Mouse (Mus musculus) urinary bladder, postnatal 4 days (tissue): ENCODE measurements around the gene Gast.
A peak's percentile ranks its signal among the peaks of the same experiment; 100 is the strongest.
"Not testable (repeated sequence)": the region's sequence is repeated elsewhere in the genome, so short reads cannot be mapped to it uniquely, and the experiment has no call there.

Experiments
- DNase-seq, 2 experiments: peaks; one replicate each; pipeline ENCODE4 v3.0.0; 2021 to 2022; ENCODE audit warnings: low spot score in 2 of 2

Gene Gast

DNA sequence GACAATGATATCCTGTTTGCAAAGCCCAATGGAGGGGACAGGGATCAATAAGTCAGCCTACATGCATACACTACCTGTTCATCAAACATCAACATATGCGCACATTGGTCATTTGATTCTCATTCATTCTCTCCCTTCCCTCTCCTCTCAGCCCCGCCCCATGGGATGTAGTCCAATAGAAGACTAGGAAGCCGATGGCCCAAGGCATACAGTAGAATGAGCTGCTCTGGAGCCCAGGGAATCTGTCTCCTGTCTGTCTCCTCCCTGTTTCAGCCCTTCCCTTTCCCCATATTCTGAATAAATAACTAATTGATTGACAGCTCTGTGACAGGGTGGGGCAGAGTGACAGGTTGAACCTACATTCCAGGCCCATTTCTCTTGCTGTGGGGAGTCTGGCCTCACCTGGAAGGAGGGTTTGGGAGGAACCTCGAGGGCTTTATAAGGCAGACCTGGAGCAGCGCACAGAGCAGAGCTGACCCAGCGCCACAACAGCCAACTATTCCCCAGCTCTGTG lies at the start of gene Gast:
Gene Gast (plus strand): TSS at position 464 of the 514 bp plus-strand sequence.
- DNase-seq: no peak

DNA sequence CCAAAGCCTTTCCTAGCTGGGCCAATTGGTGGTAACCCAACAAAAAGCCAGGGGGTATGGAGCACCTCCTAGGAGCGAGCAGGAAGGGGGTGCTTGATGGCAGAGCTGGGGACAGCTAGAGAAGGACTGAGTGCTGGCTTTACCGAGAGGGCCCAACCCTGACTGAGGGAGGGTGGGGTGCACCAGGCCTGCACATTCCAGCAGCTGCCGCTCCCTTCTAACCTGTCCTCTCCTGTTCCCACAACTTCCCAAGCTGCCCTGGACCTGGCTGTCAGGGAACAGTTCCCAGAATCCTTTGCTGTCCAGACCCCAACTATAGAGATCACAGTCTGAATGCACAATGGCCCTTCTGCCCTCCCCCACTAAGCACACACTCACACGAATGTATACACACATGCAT lies 49.2 kb upstream of the Gast start:
- no peak for DNase-seq

DNA sequence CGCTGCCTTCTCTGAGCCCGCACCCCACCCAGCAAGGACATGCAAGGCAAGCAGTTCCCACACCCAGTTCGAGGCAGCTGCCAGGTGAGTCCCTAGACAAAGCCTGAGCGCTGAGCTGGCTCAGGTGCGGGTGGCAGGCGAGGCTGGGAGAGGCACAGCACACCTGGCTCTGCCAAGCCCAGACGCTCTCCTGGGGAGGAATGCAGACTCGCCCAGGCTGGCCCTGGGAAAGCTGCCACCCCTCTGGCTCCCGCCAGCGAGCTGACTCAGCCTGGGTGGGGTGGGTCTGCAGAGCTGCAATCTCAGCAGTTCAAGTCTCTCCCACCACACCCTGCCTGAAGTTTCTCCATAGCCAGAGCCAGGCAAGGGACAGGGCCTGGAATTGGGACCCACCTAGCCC lies 47.2 kb upstream of the Gast start:
- peak; percentile 75 to 78 for DNase-seq

DNA sequence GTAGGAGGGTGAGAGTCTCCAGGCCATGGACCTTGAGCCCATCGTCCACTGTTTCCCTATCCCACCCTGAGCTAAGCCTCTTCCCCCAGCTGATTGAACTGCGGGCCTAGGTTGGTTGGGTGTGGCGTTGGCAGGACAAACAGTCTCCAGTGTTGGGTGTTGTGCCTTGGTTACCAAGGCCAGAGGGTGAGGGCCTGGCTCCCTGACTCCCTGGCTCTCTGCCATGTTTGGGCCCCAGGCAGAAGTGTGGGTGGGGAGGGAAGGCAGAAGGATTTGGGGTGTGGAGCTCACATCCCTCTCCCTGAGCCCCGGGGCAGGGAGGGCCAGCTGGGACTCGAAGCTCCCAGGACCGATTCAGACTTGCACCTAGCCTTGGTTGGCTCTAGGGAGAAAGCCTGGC lies 45.3 kb upstream of the Gast start:
- peak; percentile 70 to 71 for DNase-seq

DNA sequence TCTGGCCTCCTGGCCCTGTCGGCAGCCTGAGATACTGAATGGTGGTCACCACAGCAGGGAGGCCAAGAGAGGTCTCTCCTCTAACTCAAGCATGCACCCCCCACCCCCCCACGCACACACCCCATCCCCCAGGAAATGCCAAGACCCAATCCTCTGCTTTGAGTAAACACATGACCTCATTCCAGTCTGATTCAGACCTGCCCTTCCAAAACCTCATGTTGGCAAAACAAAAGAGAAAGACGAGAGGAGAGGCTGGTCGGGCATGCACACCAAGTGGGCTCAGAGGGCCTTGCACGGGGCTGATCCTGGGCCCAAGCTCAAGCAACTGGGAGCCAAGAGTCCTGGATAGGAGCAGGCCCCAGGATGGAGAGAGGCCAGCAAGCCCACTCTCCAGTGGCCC lies 44.0 kb upstream of the Gast start:
- no peak for DNase-seq

DNA sequence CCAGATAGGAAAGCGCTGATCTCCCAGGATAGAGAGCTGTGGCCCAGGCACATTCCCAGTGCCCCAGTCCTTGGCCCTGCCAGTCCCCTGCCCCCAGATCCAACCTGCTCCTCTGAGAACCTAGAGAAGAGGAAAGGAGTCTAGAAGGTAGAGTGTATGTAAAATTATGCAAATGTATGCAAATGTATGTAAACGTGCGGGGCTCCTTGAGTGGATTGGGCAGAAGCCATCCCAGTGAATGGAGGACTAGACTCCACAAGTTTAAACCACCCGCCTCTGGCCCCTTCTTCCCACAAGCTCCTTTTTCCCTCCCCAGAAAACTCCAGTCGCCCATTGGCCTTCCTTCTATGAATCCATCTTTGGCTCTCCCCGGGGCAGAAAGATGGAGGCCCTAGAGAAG lies 41.3 kb upstream of the Gast start:
- DNase-seq: no peak

DNA sequence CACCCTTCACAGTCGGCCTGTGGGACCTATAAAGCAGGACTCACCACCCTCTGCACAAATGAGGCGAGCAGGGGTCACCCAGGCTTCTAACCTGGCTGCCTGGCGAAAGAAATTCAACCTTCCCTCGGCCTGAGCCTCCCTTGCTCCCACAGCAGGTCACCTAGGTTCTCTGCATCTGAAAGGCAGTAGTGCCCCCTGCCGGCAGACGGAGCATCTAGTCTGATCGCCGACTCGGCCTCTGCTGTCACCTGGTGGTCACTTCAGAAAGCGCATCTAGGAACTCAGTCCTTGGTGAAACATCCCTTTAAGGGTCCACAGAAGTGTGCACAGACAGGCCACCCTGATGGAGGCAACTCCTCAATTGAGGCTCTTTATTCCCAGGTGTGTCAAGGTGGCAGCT lies 38.9 kb upstream of the Gast start:
- peak; percentile 63 to 87 for DNase-seq

DNA sequence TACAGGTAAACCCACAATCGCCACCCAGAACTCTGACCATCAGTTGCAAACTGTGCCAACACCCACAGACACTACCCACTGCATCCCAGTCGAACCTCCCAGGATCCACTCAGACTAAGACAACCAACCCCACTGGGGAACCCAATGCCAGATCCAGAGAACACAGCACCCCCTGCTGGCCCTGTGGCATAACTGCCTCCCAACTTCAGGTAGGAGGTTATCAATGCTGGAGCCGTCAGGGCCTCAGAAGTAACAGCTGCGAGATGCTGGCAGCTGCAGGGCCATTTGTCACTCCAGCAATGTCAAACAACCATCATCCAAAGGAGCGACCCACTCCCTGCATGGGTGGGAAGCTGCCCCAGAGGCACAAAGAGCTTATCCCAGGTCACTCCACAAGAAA lies 36.4 kb upstream of the Gast start:
- no peak for DNase-seq

DNA sequence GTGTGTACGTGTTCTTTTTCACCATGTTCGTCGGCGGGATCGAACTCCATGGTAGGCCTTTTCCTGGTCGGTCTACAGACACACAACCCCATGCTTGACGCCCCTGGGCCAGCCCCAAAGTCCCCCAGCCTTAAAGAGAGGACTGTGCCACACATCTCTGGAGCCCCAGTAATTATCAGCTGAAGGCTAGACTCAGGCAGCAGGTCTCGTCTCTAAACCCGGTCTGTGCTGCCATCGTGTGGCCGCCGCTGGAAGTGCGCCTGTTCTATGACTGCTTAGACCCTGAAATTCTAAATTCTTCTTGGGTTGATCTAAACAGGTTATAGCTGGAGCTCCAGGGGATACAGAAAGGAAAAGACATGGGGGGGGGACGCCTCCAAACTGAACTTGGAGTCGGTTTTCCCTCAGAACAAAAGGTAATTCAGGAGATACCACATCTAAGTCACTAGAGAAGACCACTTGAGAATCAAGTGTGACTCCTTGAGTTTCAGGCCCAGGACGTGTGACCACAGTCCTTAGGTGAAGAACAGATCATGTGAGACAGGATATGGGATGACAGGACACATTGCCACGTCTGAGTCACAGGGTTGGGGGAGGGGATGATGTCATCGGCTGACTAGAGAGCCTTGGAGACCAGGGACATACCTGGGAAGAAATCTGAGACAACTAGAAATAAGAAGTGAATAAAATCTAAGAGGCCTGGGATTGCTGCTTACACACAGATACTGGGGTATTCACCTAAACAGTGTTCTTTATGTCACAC lies 35.8 kb upstream of the Gast start:
- DNase-seq: peak; percentile 59 to 85

DNA sequence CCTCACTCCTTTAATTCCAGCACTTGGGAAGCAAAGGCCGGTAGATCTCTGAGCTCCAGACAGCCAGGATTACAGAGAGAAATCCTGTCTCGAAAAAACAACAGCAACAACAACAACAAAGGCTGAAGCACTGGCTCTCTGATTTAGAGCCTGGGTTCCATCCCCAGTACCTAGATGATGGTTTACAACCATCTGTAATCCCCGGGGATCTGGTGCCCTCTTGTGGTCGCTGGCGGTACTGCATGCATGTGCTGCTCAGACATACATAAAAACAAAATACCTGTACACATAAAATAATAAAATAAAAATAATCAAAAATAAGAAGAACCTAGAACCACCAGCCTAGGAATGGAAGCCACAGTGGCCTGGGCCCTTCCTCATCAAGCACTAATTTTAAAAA lies 33.9 kb upstream of the Gast start:
- no peak for DNase-seq

DNA sequence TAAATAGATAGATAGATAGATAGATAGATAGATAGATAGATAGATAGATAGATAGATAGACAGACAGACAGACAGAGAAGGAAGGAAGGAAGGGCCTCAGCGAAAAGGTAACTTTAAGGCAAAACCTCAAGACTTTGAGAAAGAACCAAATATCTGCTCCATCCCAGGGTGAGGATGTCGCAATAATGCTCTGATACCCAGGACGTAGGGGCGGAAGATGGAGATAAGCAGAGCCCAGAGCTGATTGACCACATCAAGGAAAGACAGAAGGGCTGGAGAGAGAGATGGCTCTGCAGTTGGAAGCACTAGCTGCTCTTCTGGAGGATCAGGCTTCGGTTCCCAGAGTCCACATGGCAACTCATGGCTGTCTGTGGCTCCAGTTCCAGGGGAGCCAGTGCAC lies 32.9 kb upstream of the Gast start:
- no peak for DNase-seq

DNA sequence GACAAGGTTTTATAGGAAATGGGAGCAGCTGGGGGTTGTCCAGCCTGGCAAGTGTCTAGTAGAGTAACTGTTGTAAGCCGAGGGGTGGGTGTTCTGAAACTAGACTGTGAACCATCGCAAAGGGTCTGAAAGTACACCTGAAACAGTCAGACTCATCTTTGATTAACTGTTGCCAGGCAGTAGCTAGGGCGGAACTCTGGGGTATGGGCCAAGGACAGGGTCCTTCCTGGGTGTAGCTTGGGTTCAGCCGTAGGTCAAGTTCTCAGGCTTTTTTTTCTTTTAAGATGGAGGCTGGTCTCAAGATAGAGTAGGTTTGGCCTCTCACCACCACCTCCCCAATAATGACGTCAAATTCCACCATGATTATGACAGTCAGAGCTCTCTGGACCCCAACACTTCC lies 26.3 kb upstream of the Gast start:
- no peak for DNase-seq

DNA sequence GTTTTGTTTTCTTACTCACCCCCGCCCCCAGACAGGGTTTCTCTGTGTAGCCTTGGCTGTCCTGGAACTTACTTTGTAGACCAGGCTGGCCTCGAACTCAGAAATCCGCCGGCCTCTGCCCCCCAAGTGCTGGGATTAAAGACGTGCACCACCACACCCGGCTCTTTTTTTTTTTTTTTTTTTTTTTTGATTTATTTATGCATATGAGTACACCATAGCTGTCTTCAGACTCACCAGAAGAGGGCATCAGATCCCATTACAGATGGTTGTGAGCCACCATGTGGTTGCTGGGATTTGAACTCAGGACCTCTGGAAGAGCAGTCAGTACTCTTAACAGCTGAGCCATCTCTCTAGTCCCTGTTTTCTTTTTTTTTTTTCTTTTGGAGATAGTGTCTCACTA lies 25.5 kb upstream of the Gast start:
- DNase-seq: not testable (repeated sequence)

DNA sequence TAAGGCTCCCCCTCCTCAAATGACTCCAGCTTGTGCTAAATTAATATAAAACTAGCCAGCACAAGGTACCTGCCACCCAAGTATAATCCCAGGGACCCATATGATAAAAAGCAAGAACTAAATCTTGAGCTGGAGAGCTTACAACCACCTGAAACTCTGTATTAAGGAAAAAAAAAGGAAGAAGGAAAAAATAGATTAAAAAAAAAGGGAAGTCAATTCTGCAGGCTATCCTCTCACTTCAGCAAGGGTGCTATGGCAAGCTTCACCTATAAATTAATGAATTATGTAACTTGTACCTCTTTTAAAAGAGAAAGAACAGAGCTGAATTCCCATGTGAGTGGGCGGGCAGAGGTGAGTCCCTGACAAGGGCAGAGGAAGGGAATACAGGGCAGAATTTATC lies 22.6 kb upstream of the Gast start:
- no peak for DNase-seq

DNA sequence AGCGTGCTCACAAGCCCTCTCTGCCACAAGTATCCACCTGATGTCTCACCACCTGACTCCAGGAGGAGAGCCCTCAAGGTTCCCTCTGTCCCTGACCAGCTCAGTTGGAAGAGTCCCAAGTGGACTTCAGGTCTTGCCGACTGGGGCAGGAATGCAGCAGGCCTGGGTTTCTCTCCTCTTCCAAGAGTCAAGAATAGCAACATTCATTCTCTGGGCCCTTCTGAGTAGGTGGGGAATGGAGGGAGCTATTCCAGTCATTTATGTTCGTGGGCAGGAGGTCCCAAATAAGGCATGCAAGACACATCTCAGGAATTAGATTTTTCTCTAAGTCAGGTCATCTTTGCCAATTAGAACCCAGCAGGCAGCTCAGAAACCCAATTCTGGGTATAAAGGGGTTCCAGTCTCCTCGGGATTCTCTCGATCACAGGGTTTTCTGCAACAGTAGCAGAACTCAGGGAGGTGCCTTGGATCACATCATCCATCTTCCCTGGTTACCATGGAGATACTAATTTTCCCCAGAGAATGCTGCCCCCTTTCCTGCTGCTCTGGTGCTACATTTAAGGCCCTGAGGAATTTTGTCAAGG lies 22.0 kb upstream of the Gast start:
- DNase-seq: no peak

DNA sequence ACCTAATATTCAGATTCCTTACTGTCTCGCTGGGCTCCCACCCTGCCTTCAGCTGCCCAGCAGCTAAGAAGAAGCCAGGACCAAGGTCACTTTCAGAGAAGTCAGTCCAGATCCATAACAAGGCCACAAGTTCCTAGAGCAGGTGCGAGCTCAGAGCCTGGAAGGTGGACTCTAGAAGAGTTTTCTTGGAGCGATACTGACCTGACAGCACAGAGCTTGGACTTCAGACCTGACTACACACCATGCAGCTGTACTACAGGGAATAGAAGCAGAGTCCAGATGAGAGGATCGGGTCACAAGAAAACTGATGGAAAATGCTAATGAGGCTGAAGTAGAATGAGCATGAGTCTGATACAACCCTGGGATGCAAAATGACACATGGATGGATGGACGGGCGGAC lies 20.8 kb upstream of the Gast start:
- DNase-seq: no peak

DNA sequence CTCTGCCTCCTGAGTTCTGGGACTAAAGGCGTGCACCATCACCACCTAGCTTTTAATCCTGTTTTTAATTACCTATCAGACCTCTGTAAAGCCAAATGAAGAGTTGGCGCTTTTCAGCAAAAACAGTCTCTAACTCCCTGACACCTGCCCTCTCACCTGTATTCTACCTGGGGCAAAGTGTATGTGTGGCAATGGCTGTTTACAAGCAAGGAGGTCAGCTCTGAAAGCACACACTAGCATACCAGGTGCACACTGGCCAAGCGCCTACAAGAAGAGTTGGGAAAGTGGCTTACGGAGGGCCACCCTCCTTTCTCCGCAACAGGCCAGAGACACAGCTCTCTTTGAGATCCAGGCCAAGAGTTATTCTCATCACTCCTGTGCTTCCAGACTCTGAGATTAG lies 18.8 kb upstream of the Gast start:
- no peak for DNase-seq

DNA sequence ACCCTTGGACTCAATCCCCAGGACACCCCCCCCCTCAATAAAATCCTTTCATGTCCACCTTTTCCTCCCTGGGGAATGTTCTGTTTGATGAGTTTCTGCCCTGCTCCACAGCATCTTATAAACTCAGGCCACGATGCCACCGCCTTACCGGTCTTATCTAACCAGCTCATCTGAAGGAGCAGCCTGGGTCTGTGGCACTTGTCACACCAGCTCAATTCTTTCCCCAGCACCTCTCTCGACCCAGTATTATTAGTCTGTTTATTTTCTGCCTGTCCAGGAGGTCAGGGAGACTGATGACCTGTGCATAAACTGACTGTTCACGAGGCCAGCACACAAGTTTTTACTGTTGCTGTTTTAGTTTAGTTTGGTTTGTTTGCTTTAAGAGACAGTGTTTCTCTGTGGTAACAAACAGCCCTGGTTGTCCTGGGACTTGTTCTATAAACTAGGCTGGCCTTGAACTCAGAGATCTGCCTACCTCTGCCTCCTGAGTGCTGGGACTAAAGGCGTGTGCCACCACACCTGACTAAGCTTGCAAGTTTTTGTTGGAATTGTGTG lies 16.3 kb upstream of the Gast start:
- no peak for DNase-seq

DNA sequence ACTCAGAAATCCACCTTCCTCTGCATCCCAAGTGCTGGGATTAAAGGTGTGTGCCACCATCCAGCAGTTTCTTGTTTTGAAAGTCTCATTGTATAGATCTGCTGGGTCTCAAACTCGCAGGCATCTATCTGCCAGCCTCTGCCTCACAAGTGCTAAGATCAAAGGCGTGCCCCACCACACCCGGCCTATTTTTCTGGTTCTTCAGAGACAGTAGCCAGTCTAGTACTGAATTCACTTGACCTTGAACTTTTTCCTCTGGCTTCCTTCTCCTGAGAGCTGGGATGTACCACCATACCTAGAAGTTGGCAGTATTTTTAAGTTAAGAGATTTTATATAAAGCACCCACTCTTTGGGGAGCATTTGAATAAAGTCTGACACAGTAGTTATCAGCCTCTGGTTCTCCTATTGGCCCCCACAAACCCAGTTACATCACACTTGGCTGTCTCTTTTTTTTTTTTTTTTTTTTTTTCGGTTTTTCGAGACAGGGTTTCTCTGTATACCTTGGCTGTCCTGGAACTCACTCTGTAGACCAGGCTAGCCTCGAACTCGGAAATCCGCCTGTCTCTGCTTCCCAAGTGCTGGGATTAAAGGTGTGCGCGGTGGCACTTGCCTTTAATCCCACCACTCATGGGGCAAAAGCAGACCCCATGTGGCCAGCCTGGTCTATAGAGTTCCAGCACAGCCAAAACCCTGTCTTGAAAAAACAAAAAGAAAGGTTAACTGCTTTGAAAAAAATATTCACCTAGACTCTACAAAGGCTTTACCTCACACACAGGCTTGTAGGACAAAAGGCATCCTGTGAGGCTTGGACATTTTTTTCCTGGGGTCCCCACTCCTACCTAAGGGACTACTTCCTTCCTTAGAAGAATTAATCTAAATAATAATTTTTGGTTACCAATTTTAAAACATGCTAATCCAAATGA lies 15.4 kb upstream of the Gast start:
- DNase-seq: no peak

DNA sequence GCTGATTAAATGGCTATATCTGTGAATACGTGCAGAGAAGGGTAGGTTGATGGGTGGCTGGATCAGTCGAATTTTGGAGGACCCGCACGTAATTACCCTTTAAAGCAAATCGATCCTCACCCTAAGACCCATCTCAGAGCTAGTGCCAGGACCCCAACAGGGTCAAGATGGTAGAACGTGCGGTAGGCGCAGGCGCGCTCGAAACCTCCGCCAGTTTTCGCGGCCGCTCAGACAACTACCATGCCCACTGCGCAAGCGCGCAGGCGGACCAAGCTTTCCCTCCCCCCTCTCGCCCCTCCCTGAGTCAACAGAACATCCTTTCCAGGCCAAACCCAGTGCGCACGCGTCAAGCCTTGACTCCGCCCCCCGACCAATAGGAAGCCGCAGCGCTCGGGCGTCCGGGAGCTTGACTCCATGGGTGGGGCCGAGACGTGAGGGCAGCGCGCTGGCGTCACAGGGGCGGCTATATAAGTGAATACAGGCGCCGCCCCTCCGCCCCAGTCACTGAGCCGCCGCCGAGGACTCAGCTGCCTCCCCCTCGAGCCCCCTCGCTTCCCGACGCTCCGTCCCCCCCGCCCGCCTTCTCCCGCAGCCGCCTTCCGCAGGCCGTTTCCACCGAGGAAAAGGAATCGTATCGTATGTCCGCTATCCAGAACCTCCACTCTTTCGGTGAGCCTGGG lies 14.6 kb upstream of the Gast start, which contains the start of gene Eif1:
Gene Eif1 (plus strand): TSS at position 394 of the 680 bp plus-strand sequence.
- peak; percentile 100 for DNase-seq

DNA sequence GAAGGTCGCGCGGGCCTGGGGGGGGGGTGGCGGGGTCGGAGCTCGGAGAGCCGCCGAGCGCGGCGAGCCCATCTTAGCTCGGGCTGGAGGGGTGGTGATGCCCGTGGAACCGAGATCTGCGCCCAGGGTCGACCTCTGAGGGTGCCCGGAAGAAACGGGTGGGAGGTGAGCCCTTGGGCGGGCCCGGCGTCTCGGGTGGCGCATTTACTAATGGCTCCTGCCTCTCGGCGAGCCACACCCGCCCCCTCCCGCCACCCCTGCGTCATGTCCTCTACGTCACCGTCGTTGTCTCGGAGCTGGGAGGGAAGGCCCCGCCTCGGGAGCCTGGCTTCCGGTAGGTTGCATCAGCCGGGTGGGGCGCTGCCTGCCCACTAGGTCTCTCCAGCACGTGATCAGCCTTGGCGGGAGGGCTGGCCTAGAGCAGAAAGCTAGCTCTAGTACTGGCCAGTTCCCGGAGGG lies 14.0 kb upstream of the Gast start:
- peak; percentile 95 to 98 for DNase-seq
